Mouse (Mus musculus) heart, embryonic 14.5 days (tissue): Measurements from ENCODE around the gene Pik3r1. TPM values are rescaled to one million over a fixed set of nuclear protein-coding genes. Genes with fewer than 3 reads are reported as not detected.

ENCODE experiments used
- ATAC-seq: fragments of 200-750 bp; cut with Nextera tagmentation; 2 replicates; pipeline ENCODE4 v1.8.0; 2017; ENCODE audit warnings: low read depth, moderate TSS enrichment; ENCODE audit not compliant: insufficient number of reproducible peaks, insufficient read depth, low FRiP score
- H3K27ac ChIP-seq, 2 experiments: fragments of 200-500 bp in 1 of 2; fragments of 300-500 bp in 1 of 2; sonication (generic) in 1 of 2; replicated peaks in 1 of 2; 2 replicates each; pipeline ENCODE4 v1.5.1; 2012 to 2014; ENCODE audit warnings: low read depth in 2 of 2, low read length in 2 of 2, control low read depth in 1 of 2, mild to moderate bottlenecking in 1 of 2, mixed read lengths in 1 of 2; ENCODE audit not compliant: control insufficient read depth in 1 of 2, insufficient read depth in 1 of 2
- H3K27me3 ChIP-seq: fragments of 300-500 bp; sonication (generic); 2 replicates; pipeline ENCODE4 v1.6.1; 2014; ENCODE audit warnings: mild to moderate bottlenecking, low read length, control low read depth; ENCODE audit not compliant: control insufficient read depth, insufficient read depth
- H3K36me3 ChIP-seq: fragments of 300-500 bp; sonication (generic); 2 replicates; pipeline ENCODE4 v1.6.1; 2014; ENCODE audit warnings: mild to moderate bottlenecking, control low read depth, low read length, mixed read lengths; ENCODE audit not compliant: control insufficient read depth, insufficient read depth
- H3K4me1 ChIP-seq, 2 experiments: fragments of 200-500 bp in 1 of 2; fragments of 300-500 bp in 1 of 2; sonication (generic) in 1 of 2; 2 replicates each; pipeline ENCODE4 v1.6.1; 2012 to 2014; ENCODE audit warnings: low read length in 2 of 2, control low read depth in 1 of 2, mixed read lengths in 1 of 2; ENCODE audit not compliant: control insufficient read depth in 2 of 2, insufficient read depth in 2 of 2
- H3K4me2 ChIP-seq: fragments of 300-500 bp; sonication (generic); 2 replicates; pipeline ENCODE4 v1.6.1; 2014; ENCODE audit warnings: mild to moderate bottlenecking, low read length
- H3K4me3 ChIP-seq, 2 experiments: fragments of 200-500 bp in 1 of 2; fragments of 300-500 bp in 1 of 2; sonication (generic) in 1 of 2; 2 replicates each; pipeline ENCODE4 v1.5.1; 2012 to 2014; ENCODE audit warnings: low read length in 2 of 2, mild to moderate bottlenecking in 2 of 2, control low read depth in 1 of 2, low read depth in 1 of 2, moderate library complexity in 1 of 2; ENCODE audit not compliant: control insufficient read depth in 1 of 2, insufficient read depth in 1 of 2
- H3K9ac ChIP-seq: fragments of 300-500 bp; sonication (generic); 2 replicates; pipeline ENCODE4 v1.6.1; 2014; ENCODE audit warnings: mild to moderate bottlenecking, low read length
- H3K9me3 ChIP-seq: fragments of 300-500 bp; sonication (generic); 2 replicates; pipeline ENCODE4 v1.6.1; 2016; ENCODE audit warnings: low read length, control low read depth; ENCODE audit not compliant: control insufficient read depth
- WGBS: fragments of 180-500 bp; shearing (Covaris S2); extraction: QIAGEN DNeasy Blood & Tissue Kit; methylation state at CpG from one replicate; pipeline ENCODE4 v1.1.7; 2014; 5-methylcytosine and 5-hydroxymethylcytosine counted together
- polyA plus RNA-seq: library from polyadenylated mRNA; unstranded; fragments of >200 nt; fragmentation: Nextera tagmentation; extraction: Ambion mirVana; gene quantifications from 2 replicates; pipeline ENCODE4 v1.2.1, GENCODE M21; 2014

Gene Pik3r1
- polyA plus RNA-seq, 1 experiment from 2014 or later = 23.2 TPM

DNA sequence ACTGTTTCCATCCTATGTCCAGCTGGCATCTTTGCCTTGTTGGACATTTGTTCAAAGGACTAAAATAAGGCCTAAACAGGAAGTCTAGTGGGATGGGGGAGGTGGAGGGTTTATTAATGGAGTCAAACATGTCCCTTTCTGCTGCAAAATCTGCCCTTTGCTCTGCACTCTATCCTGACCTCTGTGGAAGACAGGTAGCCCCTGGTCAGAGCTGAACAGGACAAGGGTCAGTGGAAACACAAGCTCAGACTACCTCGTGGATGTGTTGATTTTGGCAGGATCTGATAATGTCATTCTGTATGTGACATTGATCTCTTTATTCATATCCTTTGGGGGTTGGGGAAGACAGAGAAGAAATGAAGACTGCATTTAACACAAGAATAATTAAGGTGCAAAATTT, 132.2 kb downstream of the Pik3r1 start:
- Histone ChIP-seq H3K9ac (no peak overlapping the region), H3K9me3 (no peaks in the 10 kb centered on the region), H3K27ac (no peak overlapping the region), H3K27me3 (no peaks in the 10 kb centered on the region), H3K36me3 (no peaks in the 10 kb centered on the region), H3K4me3 (no peak overlapping the region), H3K4me1 (no peaks in the 10 kb centered on the region), H3K4me2 (no peak overlapping the region)
- 21% methylated on average over 1 of the region's 1 CpGs for WGBS
- ATAC-seq = no peak

DNA sequence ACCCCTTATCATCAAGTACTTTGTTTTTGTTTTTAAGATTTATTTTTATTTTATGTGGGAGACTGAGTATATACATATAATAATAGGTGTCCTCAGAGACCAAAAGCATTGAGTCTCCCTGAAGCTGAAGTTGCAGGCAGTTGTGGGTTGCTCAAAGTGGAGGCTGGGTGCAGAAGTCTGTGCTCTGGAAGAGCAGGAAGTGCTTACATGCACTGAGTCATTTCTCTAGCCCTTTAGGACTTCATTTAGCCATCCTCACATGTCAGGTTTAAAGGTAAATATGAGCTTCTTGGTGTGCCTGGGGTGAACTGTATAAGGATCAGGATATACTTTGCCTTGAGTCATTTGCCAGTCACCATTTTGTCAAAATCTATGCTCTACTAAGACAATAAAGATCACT, 133.6 kb downstream of the Pik3r1 start:
- Histone ChIP-seq H3K36me3 (no peaks in the 10 kb centered on the region), H3K27ac (no peak overlapping the region), H3K4me3 (no peak overlapping the region), H3K27me3 (no peaks in the 10 kb centered on the region), H3K4me1 (no peaks in the 10 kb centered on the region), H3K9me3 (no peaks in the 10 kb centered on the region), H3K9ac (no peak overlapping the region), H3K4me2 (no peak overlapping the region)
- no peak for ATAC-seq

GRCm38 (mm10) chr13:101633620-101634019, 134.4 kb downstream of the Pik3r1 start:
- H3K9ac ChIP-seq = no peak overlapping the region
- no peak overlapping the region for H3K4me2 ChIP-seq
- H3K27me3 ChIP-seq = no peaks in the 10 kb centered on the region
- H3K27ac ChIP-seq = no peak overlapping the region
- no peak for ATAC-seq
- no peaks in the 10 kb centered on the region for H3K4me1 ChIP-seq
- no peak overlapping the region for H3K4me3 ChIP-seq
- H3K36me3 ChIP-seq = no peaks in the 10 kb centered on the region
- no peaks in the 10 kb centered on the region for H3K9me3 ChIP-seq

DNA sequence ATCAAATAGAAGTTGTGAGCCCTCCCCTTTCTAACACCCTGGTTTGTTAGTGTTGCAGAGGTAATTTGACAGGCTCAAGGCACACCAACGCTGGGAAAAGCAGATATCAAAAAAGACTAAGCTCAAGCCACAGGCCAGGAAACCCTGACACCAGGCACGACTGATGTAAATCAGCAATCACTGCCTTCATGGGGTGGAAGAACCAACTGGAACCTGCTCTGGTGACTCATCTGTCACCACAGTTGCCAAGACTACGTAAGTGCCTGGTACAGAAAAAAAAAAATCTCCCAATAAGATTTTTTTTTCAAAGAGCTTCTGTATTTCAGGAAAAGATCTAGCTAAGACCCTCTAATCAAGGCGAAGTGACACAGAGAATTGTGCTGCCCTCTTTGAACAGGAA, 135.2 kb downstream of the Pik3r1 start:
- Histone ChIP-seq H3K4me2 (no peak overlapping the region), H3K36me3 (no peaks in the 10 kb centered on the region), H3K4me1 (no peaks in the 10 kb centered on the region), H3K9me3 (no peaks in the 10 kb centered on the region), H3K9ac (no peak overlapping the region), H3K27me3 (no peaks in the 10 kb centered on the region), H3K4me3 (no peak overlapping the region), H3K27ac (no peak overlapping the region)
- ATAC-seq = no peak
- 45% methylated on average over 4 of the region's 4 CpGs for WGBS

DNA sequence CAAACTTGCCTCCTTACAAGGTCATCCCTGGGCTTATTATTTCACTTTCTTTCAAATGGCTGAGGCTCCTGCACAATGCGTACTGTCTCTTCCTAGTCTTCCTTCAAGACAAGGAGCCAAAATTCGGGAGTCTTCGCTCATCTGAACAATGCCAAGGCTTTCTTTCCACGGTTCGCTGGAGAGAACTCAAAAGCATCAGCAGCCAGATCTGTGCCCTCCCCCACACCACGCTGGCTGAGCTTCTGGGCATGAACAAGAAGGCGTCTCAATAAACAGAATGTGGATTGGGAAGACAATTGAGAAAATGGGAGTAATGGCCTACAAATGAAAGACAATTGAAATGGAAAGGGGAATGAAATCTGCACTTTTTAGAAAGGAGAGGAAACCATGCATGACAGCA, 136.5 kb downstream of the Pik3r1 start:
- H3K27ac ChIP-seq = no peak overlapping the region
- H3K36me3 ChIP-seq = no peaks in the 10 kb centered on the region
- WGBS = 81% methylated on average over 7 of the region's 7 CpGs
- no peaks in the 10 kb centered on the region for H3K9me3 ChIP-seq
- no peak overlapping the region for H3K4me2 ChIP-seq
- no peak for ATAC-seq
- no peaks in the 10 kb centered on the region for H3K27me3 ChIP-seq
- no peak overlapping the region for H3K4me3 ChIP-seq
- H3K4me1 ChIP-seq = no peaks in the 10 kb centered on the region
- no peak overlapping the region for H3K9ac ChIP-seq
